Mouse (Mus musculus) MEL (cell line): Measurements from ENCODE around the gene Myo15b. TPM values are rescaled to one million over a fixed set of nuclear protein-coding genes. Genes with fewer than 3 reads are reported as not detected.

Experiments used
- DNase-seq: peaks from one replicate; pipeline ENCODE4 v3.0.0; 2011; ENCODE audit warnings: low read depth, low spot score
- H3K27ac ChIP-seq: 2 replicates; pipeline ENCODE4 v1.5.1; 2012; ENCODE audit warnings: low read depth, mild to moderate bottlenecking, control low read depth, low read length, moderate library complexity; ENCODE audit not compliant: control insufficient read depth
- H3K27me3 ChIP-seq, 2 experiments: fragments of 150-350 bp in 1 of 2; sonication (generic) in 1 of 2; 2 replicates each; pipeline ENCODE4 v1.6.1; 2012; ENCODE audit warnings: low read length in 2 of 2, mild to moderate bottlenecking in 2 of 2, improper control_type of control experiment in 1 of 2, moderate library complexity in 1 of 2; ENCODE audit not compliant: insufficient read depth in 2 of 2, control insufficient read depth in 1 of 2
- H3K36me3 ChIP-seq, 2 experiments: 2 replicates each; pipeline ENCODE4 v1.6.1; 2012 to 2014; ENCODE audit warnings: low read length in 2 of 2, improper control_type of control experiment in 1 of 2, inconsistent platforms in 1 of 2, mild to moderate bottlenecking in 1 of 2; ENCODE audit not compliant: insufficient read depth in 2 of 2, control insufficient read depth in 1 of 2
- H3K4me1 ChIP-seq, 2 experiments: fragments of 150-350 bp in 1 of 2; sonication (generic) in 1 of 2; 2 replicates each; pipeline ENCODE4 v1.6.1; 2012; ENCODE audit warnings: low read length in 2 of 2, improper control_type of control experiment in 1 of 2, mild to moderate bottlenecking in 1 of 2; ENCODE audit not compliant: insufficient read depth in 2 of 2, control insufficient read depth in 1 of 2
- H3K4me3 ChIP-seq, 2 experiments: fragments of 150-350 bp in 1 of 2; sonication (generic) in 1 of 2; 2 replicates each; pipeline ENCODE4 v1.5.1; 2012; ENCODE audit warnings: low read depth in 2 of 2, low read length in 2 of 2, mild to moderate bottlenecking in 2 of 2, moderate library complexity in 2 of 2, control low read depth in 1 of 2, improper control_type of control experiment in 1 of 2; ENCODE audit not compliant: control insufficient read depth in 1 of 2, insufficient read depth in 1 of 2
- H3K79me2 ChIP-seq: 2 replicates; pipeline ENCODE4 v1.6.1; 2012; ENCODE audit warnings: mild to moderate bottlenecking, low read length, moderate library complexity; ENCODE audit not compliant: control insufficient read depth, poor library complexity, insufficient read depth
- H3K9ac ChIP-seq: 2 replicates; pipeline ENCODE4 v1.6.1; 2012; ENCODE audit warnings: low read depth, mild to moderate bottlenecking, control low read depth, low read length, moderate library complexity; ENCODE audit not compliant: control insufficient read depth, poor library complexity, severe bottlenecking
- H3K9me3 ChIP-seq: fragments of 150-350 bp; sonication (generic); replicated peaks from 2 replicates; pipeline ENCODE4 v1.6.1; 2012; ENCODE audit warnings: mild to moderate bottlenecking, low read length, improper control_type of control experiment, moderate library complexity; ENCODE audit not compliant: insufficient read depth
- CHD1 ChIP-seq: IDR thresholded peaks from 2 replicates; pipeline ENCODE4 v1.6.1; 2012; ENCODE audit warnings: low read depth, mild to moderate bottlenecking, inconsistent platforms, low read length, improper control_type of control experiment
- E2F4 ChIP-seq: IDR thresholded peaks from 2 replicates; pipeline ENCODE4 v1.6.1; 2011; ENCODE audit warnings: low read depth, low read length, improper control_type of control experiment, borderline replicate concordance
- EP300 ChIP-seq, 2 experiments: IDR thresholded peaks; 2 replicates each; pipeline ENCODE4 v1.6.1; 2011; ENCODE audit warnings: improper control_type of control experiment in 2 of 2, low read length in 2 of 2, low read depth in 1 of 2, mild to moderate bottlenecking in 1 of 2
- ETS1 ChIP-seq: IDR thresholded peaks from 2 replicates; pipeline ENCODE4 v1.6.1; 2012; ENCODE audit warnings: low read depth, mild to moderate bottlenecking, inconsistent platforms, low read length, improper control_type of control experiment, moderate library complexity
- GABPA ChIP-seq: IDR thresholded peaks from 2 replicates; pipeline ENCODE4 v1.6.1; 2012; ENCODE audit warnings: low read depth, mild to moderate bottlenecking, inconsistent platforms, low read length, improper control_type of control experiment, moderate library complexity
- HCFC1 ChIP-seq: IDR thresholded peaks from 2 replicates; pipeline ENCODE4 v1.6.1; 2012; ENCODE audit warnings: low read depth, mild to moderate bottlenecking, inconsistent platforms, low read length, improper control_type of control experiment, moderate library complexity
- MAX ChIP-seq: IDR thresholded peaks from 2 replicates; pipeline ENCODE4 v1.6.1; 2011; ENCODE audit warnings: low read length, improper control_type of control experiment
- MAZ ChIP-seq: IDR thresholded peaks from 2 replicates; pipeline ENCODE4 v1.6.1; 2012; ENCODE audit warnings: low read depth, mild to moderate bottlenecking, inconsistent platforms, low read length, improper control_type of control experiment
- MXI1 ChIP-seq: IDR thresholded peaks from 2 replicates; pipeline ENCODE4 v1.6.1; 2011; ENCODE audit warnings: mild to moderate bottlenecking, low read depth, low read length, improper control_type of control experiment
- MYB ChIP-seq: IDR thresholded peaks from 2 replicates; pipeline ENCODE4 v1.6.1; 2011; ENCODE audit warnings: mild to moderate bottlenecking, low read depth, low read length, improper control_type of control experiment
- MYC ChIP-seq: IDR thresholded peaks from 2 replicates; pipeline ENCODE4 v1.6.1; 2011; ENCODE audit warnings: low read depth, mild to moderate bottlenecking, low read length, improper control_type of control experiment, moderate library complexity
- NRF1 ChIP-seq: IDR thresholded peaks from 2 replicates; pipeline ENCODE4 v1.6.1; 2014; ENCODE audit warnings: low read depth, mild to moderate bottlenecking, inconsistent platforms, low read length, improper control_type of control experiment, moderate library complexity; ENCODE audit not compliant: poor library complexity, insufficient read depth, severe bottlenecking
- POLR2AphosphoS2 ChIP-seq: IDR thresholded peaks from 2 replicates; pipeline ENCODE4 v1.6.1; 2011; ENCODE audit warnings: low read length, improper control_type of control experiment
- RCOR1 ChIP-seq: IDR thresholded peaks from 2 replicates; pipeline ENCODE4 v1.6.1; 2012; ENCODE audit warnings: low read depth, mild to moderate bottlenecking, inconsistent platforms, low read length, improper control_type of control experiment
- SMC3 ChIP-seq: IDR thresholded peaks from 2 replicates; pipeline ENCODE4 v1.6.1; 2011; ENCODE audit warnings: low read depth, low read length, improper control_type of control experiment
- TBP ChIP-seq: IDR thresholded peaks from 2 replicates; pipeline ENCODE4 v1.8.0; 2011; ENCODE audit warnings: low read depth, low read length, improper control_type of control experiment
- TCF12 ChIP-seq: IDR thresholded peaks from 2 replicates; pipeline ENCODE4 v1.6.1; 2014; ENCODE audit warnings: low read depth, mild to moderate bottlenecking, inconsistent platforms, low read length, improper control_type of control experiment, moderate library complexity
- UBTF ChIP-seq: IDR thresholded peaks from 2 replicates; pipeline ENCODE4 v1.6.1; 2012; ENCODE audit warnings: low read depth, mild to moderate bottlenecking, inconsistent platforms, low read length, improper control_type of control experiment, moderate library complexity, borderline replicate concordance; ENCODE audit not compliant: insufficient read depth
- ZKSCAN1 ChIP-seq: IDR thresholded peaks from 2 replicates; pipeline ENCODE4 v1.6.1; 2012; ENCODE audit warnings: low read depth, mild to moderate bottlenecking, inconsistent platforms, low read length, improper control_type of control experiment, moderate library complexity
- polyA plus RNA-seq, 2 experiments: library from polyadenylated mRNA; stranded (reverse) in 1 of 2; unstranded in 1 of 2; fragments of >175 nt in 1 of 2; fragments of >200 nt in 1 of 2; gene quantifications; 2 replicates each; pipeline versions ENCODE4 v1.2.1 to v1.2.4; 2012; ENCODE audit warnings: low replicate concordance in 2 of 2, low read depth in 1 of 2; ENCODE audit not compliant: insufficient read length in 2 of 2, insufficient read depth in 1 of 2, missing spikeins in 1 of 2
- total RNA-seq: library from RNA; depleted of rRNA; stranded (reverse); fragments of 300-350 nt; gene quantifications from 2 replicates; pipeline ENCODE4 v1.2.3, GENCODE M21; 2012

Gene Myo15b
- total and polyA plus RNA-seq, 3 experiments = 1.5 to 3.2 TPM; not detected in 1

- TF ChIP-seq MYC (no peak), EP300 (IDR thresholded peaks at IDR 0.05; ENCODE audit: low read depth in 1 of 2, low read length in 2 of 2) (no peak), SMC3 (peak; percentile 66), TCF12 (no peak)
Measured at GRCm38 (mm10) chr11:115894755-115895520, 36.7 kb downstream of the Myo15b start (continued).

GRCm38 (mm10) chr11:115898446-115898845 is 40.2 kb downstream of the Myo15b start:
- Histone ChIP-seq H3K4me3 (no peak overlapping the region), H3K9me3 (no peaks in the 10 kb centered on the region), H3K9ac (no peak overlapping the region; the same call in 1 of the 2 replicates), H3K36me3 (peaks cover 0 to 21% of the 10 kb centered on the region in 2 experiments; a peak in 2 of 4 replicates), H3K4me1 (peaks cover 13 to 28% of the 10 kb centered on the region in 2 experiments), H3K27ac (no peak overlapping the region), H3K27me3 (no peaks in the 10 kb centered on the region), H3K79me2 (peaks cover 28% of the 10 kb centered on the region)
- no peak for TF ChIP-seq GABPA
- no peak for TF ChIP-seq E2F4
- no peak for TF ChIP-seq RCOR1
- TF ChIP-seq UBTF = no peak
- no peak for TF ChIP-seq HCFC1
- no peak for TF ChIP-seq ZKSCAN1
- no peak for TF ChIP-seq MAX
- TF ChIP-seq MXI1 = no peak
- no peak for TF ChIP-seq TBP
- no peak for TF ChIP-seq MAZ
- no peak for TF ChIP-seq CHD1
- TF ChIP-seq ETS1 = no peak
- TF ChIP-seq POLR2AphosphoS2 = no peak
- TF ChIP-seq NRF1 = no peak
- TF ChIP-seq MYB = no peak
- DNase-seq = no peak
